Mouse (Mus musculus) cerebellum, postnatal 10 days (tissue): ENCODE measurements around the gene Olfr202.
"Not testable (repeated sequence)": the region's sequence is repeated elsewhere in the genome, so short reads cannot be mapped to it uniquely, and the experiment has no call there.

ENCODE experiments used
- DNase-seq, 2 experiments: peaks; one replicate each; pipeline ENCODE4 v3.0.0; 2021; ENCODE audit warnings: mixed read lengths in 2 of 2

The Olfr202 gene

GRCm38 (mm10) chr16:59286693-59287092 is at the start of gene Olfr202:
TSS of gene Olfr202 (minus strand) at chr16:59286793.
- no peak for DNase-seq

- no peak for DNase-seq
Measured at GRCm38 (mm10) chr16:59331038-59331437, 44.4 kb upstream of the Olfr202 start, which contains the start of gene Olfr205. TSS of gene Olfr205 (minus strand) at chr16:59331138.

- DNase-seq: not testable (repeated sequence)
Measured at GRCm38 (mm10) chr16:59323262-59323661, 36.7 kb upstream of the Olfr202 start.

- DNase-seq: no peak
Measured at GRCm38 (mm10) chr16:59318148-59318547, 31.6 kb upstream of the Olfr202 start, which contains the start of gene Olfr204. TSS of gene Olfr204 (minus strand) at chr16:59318248.

GRCm38 (mm10) chr16:59298581-59298980 is 12.0 kb upstream of the Olfr202 start, which contains the start of gene Olfr203:
TSS of gene Olfr203 (plus strand) at chr16:59298881.
- DNase-seq: no peak

GRCm38 (mm10) chr16:59287576-59287975 is 983 bp upstream of the Olfr202 start:
- DNase-seq: not testable (repeated sequence)

- DNase-seq: no peak
Measured at GRCm38 (mm10) chr16:59283476-59283875, 3.1 kb downstream of the Olfr202 start.

- no peak for DNase-seq
Measured at GRCm38 (mm10) chr16:59280542-59280941, 6.1 kb downstream of the Olfr202 start.

- DNase-seq: not testable (repeated sequence)
Measured at GRCm38 (mm10) chr16:59272532-59272931, 14.1 kb downstream of the Olfr202 start, which contains the start of gene Olfr201. TSS of gene Olfr201 (minus strand) at chr16:59272632.

GRCm38 (mm10) chr16:59269097-59269496 is 17.5 kb downstream of the Olfr202 start:
- DNase-seq: not testable (repeated sequence)

GRCm38 (mm10) chr16:59249684-59250083 is 36.9 kb downstream of the Olfr202 start:
- no peak for DNase-seq
